Mouse (Mus musculus) frontal cortex, postnatal 14 days (tissue): ENCODE results near the gene Hmgb4.

Source experiments
- DNase-seq, 2 experiments: peaks; one replicate each; pipeline ENCODE4 v3.0.0; 2022; ENCODE audit warnings: low spot score in 2 of 2

Hmgb4 gene

DNA sequence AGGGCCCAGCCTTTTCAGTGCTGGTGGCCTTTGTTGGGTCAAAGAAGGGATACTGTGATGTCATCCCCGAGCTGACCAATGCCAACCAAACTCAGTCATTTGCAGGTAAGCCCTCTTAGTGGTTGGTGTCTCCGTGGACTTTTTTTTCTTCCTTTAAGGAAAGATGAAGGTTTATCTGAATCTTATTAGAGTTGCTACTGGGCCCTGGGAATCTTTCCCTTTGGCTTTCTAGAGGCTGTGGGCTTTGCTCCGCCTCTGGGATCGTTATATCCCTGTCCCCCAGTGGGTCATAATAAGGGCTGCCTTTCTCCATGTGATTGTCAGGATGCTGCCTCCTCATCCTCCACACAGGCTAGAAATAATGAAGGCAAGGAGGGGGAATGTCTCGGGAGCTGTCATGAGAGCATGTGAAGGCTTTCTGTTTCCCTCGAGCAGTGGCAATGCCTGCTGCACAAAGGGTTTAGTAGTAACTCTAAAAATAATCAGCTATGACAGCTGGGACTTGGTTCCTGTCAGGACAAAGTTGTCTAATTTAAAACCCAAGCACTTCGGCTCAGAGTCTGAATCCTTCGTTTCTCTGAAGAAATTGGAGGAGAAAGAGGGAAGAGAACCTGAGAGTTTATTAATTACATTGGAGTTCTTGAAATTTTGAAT lies at the start of gene Hmgb4:
TSS of gene Hmgb4 (minus strand) at position 51 of the 654 bp plus-strand sequence.
- no peak for DNase-seq

DNA sequence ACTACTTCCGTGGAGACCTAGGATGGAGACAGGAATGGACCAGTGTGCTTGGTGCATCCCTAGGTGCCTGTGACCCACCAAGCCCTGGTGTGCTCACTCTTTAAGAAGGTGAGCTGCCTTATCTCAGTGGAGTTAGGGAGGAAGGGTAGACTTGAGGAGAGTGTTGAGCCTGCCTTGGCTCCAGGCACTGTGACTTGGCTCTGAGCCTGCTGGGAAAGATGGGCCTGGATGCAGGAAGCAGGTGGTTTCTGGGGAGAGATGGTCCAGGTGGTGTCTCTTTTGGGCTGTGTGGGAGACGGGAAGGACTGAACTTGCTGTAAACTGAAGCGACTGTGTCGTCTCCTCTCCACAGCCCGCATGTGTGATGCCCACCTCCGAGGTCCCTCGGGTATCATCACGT lies 45.3 kb upstream of the Hmgb4 start:
- no peak for DNase-seq

DNA sequence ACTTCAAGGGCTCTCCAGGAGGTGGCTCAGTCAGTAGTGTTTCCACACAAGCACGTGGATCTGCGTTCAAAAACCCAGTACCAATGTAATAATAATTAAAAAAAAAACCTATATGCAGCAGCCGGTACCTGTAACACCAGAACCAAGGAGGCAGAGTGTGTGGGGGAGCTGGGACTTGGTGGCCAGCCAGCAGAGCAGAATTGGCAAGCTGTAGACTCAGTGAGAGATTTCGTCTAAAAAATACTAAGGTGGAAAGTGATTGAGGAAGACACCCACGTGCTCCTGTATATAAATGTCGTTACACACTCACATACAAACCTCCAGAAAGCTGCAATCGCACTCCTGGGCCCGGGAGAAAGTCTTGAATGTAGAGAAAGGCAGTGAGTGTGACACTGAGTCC lies 43.3 kb upstream of the Hmgb4 start:
- DNase-seq: peak in 1 of 2 experiments; percentile 35

DNA sequence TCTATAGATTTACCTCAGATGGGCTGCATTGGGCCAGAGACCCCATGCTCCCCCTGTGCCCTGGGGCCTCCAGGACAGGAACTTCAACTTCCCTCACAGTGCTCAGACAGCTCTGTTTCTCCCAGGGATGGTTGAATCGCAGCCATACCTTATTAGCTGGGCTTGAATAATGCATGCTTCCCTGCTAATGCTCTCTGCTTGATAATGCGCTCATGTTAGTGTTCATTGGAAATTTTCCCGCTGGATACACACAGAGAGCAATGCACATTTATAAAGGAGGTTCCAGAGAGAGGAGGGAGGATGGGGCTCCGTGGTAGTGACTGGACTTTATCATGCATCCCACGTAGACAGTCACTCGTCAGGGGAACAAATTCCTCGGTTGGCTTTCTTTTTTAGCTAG lies 27.3 kb upstream of the Hmgb4 start:
- no peak for DNase-seq

DNA sequence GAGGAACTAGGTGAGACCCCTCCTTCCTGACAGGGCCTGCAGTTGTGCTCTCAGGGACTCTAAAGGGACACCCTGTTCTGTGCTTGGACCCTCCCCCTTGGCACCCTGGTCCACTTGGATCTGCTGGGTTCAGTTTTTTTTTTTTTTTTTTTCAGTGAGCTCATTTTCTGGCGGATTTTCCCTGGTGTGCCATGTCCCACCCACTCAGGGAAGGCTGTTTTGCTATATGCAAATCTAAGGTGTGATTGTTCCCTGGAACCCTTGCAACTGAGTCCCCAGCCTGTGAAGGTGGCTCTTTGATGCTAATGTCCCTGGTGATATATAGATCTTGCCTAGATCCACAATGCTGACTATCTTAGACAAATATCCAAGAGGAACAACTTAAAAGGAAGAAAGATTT lies 24.3 kb upstream of the Hmgb4 start:
- DNase-seq: no peak

DNA sequence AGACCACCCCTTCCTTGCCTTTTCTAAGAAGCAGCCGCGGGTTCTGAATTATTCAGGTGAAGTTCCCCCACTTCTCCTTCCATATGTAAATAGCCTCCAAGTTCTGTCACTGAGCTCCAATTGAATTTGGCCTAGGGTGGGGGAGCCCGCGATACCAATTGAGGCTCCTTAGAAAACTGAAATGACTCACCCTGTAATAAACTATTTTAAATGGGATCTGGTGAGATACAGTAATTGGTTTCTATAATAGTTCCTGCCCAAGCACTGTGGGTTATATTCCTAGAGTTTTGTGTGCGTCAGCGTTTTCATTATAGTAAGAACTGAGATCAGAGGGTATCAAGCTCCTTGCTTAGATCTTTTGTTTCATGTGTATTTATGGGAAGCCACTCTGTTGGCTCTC lies 14.8 kb upstream of the Hmgb4 start:
- DNase-seq: no peak

DNA sequence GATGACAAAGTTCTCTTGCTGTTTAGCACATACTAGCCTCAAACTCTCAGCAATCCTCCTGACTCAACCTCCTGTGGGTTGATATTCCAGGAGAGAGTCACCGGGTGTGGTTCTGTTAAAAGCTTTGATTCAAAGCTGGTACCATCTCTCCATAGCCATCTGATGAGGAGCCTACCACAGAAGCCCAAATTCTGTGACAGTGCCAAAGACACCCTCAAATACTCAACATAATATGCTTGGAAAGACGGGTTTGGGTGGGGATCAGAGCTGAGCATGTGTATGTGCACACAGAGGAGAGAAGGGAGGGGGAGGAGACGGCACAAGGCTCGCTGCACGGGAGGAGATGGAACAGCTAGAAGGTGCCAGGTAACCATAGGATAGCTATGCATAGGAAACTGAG lies 14.4 kb upstream of the Hmgb4 start:
- DNase-seq: no peak

DNA sequence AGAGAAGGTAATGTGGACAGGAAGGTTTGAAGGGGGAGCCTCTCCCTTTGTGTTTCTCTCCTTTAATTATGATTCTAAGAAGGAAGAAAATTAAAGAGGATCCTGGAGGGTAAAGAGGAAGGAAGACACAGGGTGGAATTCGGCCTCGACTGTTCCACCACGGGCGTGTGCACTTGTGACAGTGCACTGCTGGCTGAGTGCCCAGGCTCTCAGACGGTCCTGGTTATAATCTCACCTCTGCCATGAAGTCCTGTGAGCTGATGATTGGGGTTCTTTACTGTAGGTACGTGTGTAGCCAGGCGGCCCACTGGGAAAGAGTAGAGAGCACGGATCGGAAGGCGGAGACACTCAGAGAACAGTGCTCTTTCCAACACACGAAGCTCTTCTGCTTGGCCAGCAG lies 12.4 kb upstream of the Hmgb4 start:
- no peak for DNase-seq

DNA sequence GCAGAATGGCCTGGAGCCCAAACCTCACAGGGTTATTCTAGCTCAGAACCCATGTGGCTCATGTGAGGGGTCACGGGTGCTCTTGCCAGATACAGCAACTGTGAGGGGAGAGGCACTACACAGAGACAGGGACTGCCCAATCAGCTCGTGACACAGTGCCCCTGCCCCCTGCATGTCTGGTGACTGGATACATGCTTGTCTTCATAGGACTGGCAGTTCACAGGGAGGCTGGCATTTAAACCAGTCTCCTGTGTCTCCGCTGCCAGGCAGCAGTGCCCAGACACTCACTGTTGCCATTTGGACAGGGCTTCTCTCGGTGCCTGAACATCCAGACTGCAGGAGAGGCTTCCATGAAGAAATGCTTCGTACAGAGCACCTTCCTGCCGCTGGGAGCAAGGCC lies 11.7 kb upstream of the Hmgb4 start:
- DNase-seq: no peak

DNA sequence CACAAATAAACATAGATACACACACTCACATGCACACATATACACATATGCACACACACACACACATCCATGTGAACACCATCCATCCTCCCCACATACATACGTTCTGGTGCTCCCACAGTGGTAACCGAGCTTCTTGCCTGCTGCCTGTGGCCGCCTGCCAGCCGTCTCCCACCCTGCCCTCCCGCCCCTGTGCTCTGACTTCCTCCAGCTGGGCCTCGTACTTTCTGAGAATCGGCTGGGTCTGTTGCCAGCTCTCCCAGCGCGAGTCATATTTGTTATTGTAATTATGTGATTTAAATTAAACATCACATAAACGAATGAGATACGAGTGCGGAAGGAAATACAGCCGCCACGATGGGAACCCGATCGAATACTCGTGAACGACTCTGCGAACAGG lies 10.2 kb upstream of the Hmgb4 start:
- no peak for DNase-seq

DNA sequence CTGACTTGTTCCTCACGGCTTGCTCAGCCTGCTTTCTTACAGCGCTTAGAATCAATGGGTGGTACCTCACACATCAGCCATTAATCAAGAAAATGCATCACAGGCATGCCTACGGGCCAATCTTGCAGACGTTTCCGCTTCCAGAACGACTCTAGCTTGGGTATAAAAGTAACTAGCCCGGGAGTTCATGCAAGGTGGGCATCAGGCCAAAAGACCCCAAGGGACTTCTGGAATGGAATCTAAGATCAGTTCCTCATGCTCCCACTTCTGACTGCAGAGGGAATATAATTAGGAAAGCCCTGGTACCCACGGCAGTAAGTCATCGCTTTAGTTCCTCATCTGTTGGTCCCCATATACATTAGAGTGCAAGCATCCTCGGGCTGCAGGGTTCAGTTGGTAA lies 9.4 kb upstream of the Hmgb4 start:
- no peak for DNase-seq

DNA sequence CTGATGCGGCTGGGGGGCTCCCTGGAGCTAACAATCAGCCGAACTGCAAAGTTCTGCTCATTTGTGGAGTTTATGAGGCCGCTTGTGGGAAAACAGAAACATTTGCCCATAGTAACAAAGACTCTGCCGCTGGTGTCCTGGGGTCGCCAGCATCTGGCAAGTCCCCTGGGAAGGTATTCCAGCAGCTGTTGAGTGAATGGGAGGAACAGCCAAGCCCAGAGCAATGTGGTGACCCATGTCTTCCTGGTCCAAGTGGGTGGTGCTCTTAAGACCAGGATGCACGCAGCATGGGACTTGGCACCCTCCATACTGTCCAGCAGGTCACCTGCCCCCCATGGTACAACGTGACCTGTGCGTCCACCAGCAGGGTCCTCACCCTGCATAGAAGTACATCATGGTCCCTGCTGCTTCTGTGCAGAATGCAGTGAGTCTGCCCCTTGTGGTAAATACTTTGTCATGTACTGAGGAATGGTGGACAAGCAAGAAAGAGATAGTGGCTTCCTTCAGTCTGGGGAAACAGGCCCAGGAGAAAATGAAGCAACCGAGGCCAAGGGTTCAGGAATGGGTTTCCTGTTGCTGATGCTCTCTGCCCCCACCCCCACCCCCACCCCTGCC lies 8.6 kb upstream of the Hmgb4 start:
- no peak for DNase-seq

DNA sequence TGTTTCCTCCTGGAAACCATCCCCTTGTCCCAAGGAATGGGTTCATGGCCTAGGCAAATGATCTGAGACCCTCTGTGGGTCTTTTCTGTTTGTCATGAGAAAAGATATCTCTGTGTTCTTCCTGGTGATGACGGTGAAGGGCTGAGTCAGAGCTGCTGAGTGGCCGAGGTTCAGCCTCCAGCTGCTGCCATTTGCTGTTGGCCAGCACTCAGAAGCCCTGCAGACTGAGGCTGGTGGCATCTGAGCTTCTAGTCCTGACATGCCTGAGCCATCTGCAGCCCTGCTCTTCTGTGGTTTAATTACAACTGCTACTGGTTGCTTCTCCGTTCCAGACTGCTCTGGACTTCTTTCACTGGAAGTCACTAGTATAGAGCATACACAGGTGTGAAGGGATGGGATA lies 4.6 kb upstream of the Hmgb4 start:
- DNase-seq: no peak

DNA sequence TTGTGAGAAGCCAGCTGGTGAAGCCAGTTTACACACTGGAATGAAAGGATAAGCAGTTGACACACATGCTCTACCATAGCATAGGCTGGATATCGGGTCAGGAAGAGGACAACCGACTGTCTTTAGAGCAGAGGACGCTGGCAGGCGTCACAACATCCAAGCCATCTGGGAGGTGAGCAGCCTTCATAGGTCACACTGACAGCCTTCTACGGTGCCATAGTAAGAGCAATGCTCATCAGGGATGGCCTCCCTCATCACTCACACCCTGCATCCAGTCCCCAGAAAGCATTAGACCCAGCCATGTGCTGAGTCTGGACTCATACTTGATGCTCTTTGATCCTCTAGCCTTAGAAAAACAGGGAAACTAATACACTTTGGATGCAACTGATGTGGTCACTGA lies 3.7 kb upstream of the Hmgb4 start:
- no peak for DNase-seq

DNA sequence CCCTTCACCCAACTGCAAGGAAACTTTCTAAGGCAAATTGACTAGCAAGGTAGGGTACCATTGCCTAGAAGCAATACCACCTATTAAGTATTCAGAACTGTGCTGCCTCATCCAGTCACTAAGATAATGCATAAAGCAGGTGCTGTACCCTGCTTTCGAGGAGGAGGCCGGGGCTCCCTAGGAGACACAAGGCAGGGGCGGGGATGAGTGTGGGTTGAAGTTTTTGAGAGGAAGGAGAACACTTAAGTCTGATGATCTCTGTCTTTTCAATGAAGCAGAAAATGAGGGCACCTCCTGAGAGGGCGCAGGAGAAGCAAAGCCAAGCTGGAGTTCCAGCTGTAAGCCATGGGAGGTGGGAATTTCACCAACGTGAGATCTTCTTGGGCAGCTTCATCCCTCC lies 1.5 kb downstream of the Hmgb4 start:
- no peak for DNase-seq

DNA sequence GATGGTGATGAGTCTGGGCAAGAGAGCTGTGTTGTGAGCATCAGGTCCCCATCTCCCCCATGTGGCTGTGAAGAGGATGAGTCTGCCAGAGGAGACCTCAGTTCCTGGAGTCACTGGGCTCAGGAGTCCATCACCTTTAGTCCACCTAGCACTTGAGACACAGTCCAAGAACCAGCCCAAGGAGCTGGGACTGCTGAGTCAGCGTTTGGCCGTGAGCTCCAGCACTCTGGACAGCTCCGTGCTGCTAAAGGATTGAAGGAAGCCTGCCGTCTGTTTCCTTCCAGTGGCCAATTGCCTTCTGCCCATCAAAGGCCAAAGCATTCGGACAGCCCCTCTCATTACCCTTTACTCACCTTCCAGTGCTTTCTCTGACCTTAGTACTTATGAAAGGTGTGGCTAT lies 12.1 kb downstream of the Hmgb4 start:
- DNase-seq: no peak

DNA sequence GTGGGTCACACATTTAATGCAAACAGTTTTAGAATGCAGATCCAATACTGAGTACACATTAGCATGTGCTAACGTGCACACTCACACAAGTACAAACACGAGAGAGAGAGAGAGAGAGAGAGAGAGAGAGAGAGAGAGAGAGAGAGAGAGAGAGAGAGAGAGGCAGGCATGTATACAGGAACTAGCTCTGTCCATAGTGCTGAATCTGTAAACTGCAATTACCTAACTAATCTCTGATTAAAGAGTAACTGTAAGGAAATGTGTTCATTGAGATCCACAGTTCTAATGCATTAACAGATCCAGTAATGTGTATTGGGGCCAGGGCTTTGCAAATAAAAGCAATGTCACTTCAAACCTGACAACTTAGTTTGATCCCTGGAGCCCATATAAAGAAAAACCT lies 15.6 kb downstream of the Hmgb4 start:
- no peak for DNase-seq

DNA sequence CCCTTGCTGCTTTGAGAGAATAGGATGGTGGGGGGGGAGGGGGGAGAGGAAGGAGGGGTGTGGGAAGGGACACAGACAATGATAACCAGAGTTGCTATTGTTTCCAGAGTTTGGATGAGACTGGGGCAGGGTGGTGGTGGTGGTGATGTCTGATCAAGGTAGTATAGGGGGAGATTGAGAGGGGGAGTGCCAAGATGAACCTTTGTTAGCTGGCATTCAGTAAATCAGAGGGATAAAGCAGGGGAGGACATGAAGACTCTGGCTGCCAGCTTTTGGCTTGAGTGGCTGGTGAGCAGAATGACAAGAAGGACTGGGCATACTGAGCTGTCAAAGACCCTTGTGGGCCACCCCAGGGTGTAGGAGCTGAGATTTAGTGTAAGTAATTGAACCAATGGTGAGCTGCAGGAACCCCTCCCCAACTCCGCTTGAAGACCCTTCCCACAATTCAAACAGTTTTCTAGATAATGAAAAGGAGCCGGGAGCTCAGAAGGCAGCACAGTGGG lies 18.9 kb downstream of the Hmgb4 start:
- no peak for DNase-seq

DNA sequence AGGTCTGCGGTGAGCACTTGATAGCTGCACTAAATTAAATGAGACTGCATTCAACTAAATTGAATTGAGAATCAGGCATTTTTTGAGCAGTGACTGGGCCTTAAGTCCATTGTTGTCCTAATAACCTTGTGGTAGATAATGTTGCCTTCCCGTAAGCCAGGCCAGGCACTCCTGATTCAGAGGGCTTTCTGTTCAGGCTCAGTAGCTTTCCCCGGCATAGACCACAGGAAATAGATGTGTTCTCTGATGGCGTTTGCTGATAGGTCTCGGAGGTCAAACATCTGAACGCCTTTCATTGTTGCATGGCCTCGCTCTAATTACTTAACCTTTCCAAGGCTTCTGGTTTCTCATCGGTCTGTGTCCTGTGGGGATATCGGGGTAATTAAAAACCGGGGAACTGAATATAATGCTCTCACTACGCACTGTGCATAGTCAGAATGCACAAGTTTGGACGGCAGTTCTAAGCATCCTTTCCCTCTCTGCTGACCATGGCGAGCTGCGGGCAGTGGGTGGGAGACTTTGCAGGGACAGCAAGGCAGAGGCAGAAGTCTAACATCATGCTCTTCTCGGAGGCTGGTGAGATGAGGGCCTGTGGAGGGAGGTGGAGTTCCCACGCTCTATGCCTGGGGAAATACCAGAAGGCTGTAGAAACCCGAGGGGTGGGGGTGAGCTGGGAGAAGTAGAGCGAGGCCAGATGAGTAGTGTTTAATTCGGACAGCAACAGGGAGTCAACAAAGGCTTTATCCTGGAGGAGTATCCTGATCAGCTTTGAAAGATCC lies 19.5 kb downstream of the Hmgb4 start:
- no peak for DNase-seq

DNA sequence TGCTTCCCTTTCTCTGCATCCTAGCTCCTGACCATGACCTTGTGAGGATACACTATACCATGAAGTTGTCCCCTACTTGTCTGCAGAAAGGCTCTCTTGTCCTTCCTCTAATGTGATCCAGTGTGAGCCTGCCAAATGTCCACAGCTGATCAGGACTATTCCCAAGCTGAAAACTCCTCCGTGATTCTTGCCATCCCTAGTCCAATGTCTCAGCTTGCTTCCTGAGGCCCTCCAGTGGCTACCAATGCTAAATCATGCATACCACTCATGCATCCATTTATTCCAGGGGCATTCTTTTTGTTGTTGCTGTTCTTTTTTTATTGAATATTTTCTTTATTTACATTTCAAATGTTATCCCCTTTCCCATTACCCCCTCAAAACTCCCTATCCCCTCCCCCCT lies 21.6 kb downstream of the Hmgb4 start:
- DNase-seq: no peak

DNA sequence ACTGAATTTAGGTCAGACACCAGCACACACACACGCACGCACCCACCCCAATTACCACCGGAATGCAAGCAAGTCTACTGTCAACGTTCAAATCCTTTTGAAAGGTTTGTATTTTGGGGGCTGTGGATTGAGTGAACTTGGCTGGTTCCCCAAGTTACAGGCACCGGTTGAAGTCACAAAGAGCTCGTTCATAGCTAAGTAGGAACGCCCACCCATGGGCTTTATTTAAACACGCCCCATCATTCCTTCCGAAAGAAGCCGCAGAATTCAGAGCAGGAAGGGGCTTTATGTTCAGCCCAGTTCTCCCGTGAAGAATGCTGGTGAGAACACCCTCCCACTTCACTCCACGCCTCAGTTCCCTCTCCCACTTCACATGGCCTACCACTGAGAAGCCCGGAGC lies 27.3 kb downstream of the Hmgb4 start:
- peak in 1 of 2 experiments; percentile 18 for DNase-seq

DNA sequence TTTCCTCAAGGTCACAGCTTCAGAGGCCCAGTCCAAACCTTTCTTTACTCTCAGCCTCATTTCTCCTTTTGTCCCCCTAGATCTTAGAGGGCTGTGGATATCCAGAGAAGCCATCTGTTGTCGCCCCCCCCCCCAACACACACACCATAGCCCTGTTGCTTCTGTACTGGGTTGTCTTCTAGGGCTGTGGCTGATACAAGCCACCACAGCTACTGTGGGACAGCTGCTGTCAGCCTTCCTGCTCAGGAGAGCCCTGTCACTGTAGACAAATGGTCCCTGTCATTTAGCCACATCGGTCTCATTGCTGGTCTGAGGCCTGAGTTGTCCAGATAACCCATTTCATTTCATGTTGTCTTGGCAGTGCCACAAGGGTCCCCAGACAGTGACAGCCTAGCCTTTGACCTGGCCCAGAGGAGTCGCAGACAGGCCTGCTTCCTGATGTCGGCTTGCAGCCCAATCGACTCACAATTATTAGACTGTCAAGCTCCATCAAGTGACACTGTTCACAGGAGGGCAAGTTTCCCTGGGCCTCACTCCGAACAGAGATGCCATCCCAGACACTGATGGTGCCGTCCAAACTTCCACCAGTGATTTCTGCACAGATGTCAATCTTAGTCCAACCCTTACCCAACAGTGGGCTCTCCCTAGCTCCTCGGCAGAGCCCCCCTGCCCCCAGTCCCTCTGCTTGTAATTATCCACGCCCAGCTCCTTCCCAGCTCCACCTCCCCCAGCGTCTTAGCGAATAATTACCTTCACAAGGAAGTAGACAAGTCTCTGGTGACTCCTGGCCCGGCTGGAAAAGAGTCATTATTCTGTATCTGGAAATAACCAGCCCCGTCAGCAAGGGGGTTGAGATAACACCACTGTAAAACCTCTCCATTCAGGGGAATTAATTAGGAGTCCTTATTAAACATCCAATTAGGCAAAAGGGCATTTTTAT lies 33.1 kb downstream of the Hmgb4 start:
- no peak for DNase-seq
